ENCODE assay signal across 8 mouse cellular contexts in the genomic region with DNA sequence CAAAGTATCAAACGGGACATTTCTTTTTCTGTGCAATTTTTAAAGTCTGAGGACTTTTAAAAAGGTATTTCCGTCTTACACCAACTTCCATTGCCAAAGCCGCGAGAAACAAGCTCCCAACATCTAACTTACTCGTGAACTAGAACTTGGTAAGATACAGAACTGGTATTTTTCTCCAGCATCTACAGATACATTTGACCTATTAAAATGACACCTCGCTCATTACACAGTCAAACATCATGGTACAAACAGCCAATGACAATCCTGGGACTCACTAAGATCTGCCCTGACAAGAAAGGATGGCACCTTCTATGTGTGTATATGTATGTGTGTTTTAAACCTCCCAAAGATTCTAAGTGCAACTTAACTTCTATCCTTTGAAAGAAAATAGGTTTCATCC. TPM values are rescaled to one million over a fixed set of nuclear protein-coding genes. Genes with fewer than 3 reads are reported as not detected.
DNase-seq lines count a peak whose midpoint lies in the region; ATAC-seq lines count a peak whose summit lies in the region.

No protein-coding gene starts in this region.

- H3K4me2 ChIP-seq in forebrain, embryonic 16.5 days (ENCODE audit: low read length): peak overlapping the region; percentile 77
- H3K4me2 ChIP-seq in liver, embryonic 11.5 days: peak overlapping the region; percentile 95

- H3K27ac ChIP-seq in forebrain, embryonic 16.5 days (ENCODE audit: low read length): no peak overlapping the region
- H3K27ac ChIP-seq in liver, embryonic 11.5 days (ENCODE audit: low read depth, low read length): no peak overlapping the region

- H3K9ac ChIP-seq in forebrain, embryonic 16.5 days (replicated peaks; ENCODE audit: low read depth, low read length): peak overlapping the region; percentile 18; the same call in 1 of the 2 replicates
- peak overlapping the region; percentile 39 for H3K9ac ChIP-seq in liver, embryonic 11.5 days (ENCODE audit: low read depth, low read length)

- H3K36me3 ChIP-seq in forebrain, embryonic 16.5 days (ENCODE audit: control insufficient read depth, insufficient read depth): no peaks in the 10 kb centered on the region
- H3K36me3 ChIP-seq in liver, embryonic 11.5 days (ENCODE audit: control insufficient read depth, insufficient read depth, low read length): no peaks in the 10 kb centered on the region
- no peaks in the 10 kb centered on the region for H3K36me3 ChIP-seq in splenic B cell, adult 2 months (ENCODE audit: control insufficient read depth, insufficient read depth, low read length, poor library complexity, severe bottlenecking)

- DNase-seq in kidney, adult 9 months: peak; percentile 22
- DNase-seq in kidney, postnatal 14 days: no peak
- peak; percentile 69 for DNase-seq in adipocyte (ENCODE audit: low spot score)
- no peak for DNase-seq in liver, embryonic 11.5 days (ENCODE audit: low spot score)
- peak; percentile 72 for DNase-seq in splenic B cell, adult 2 months (ENCODE audit: low read depth, low spot score)
- no peak for DNase-seq in left cerebral cortex, postnatal 4 days
- DNase-seq in adrenal gland, postnatal 10 days: no peak

- intact Hi-C loops in left cerebral cortex, postnatal 4 days (cut with DNase I): loop anchor here (10.0 kb wide), 1 partner anchor 58 kb away; no protein-coding TSS in a partner anchor

- H3K4me1 ChIP-seq in forebrain, embryonic 16.5 days (replicated peaks; ENCODE audit: control insufficient read depth, insufficient read depth, low read length): peaks cover 27% of the 10 kb centered on the region
- H3K4me1 ChIP-seq in liver, embryonic 11.5 days (replicated peaks; ENCODE audit: control insufficient read depth, insufficient read depth, low read length): peaks cover 12% of the 10 kb centered on the region

- no peaks in the 10 kb centered on the region for H3K9me3 ChIP-seq in forebrain, embryonic 16.5 days (ENCODE audit: control insufficient read depth, low read length)
- H3K9me3 ChIP-seq in liver, embryonic 11.5 days (ENCODE audit: control insufficient read depth, low read length): no peaks in the 10 kb centered on the region

- under 1% methylated on average over 6 of the region's 6 CpGs for WGBS in forebrain, embryonic 16.5 days
- 3% methylated on average over 6 of the region's 6 CpGs for whole genome bisulfite sequencing in liver, embryonic 11.5 days

- ATAC-seq in forebrain, embryonic 16.5 days: no peak
- ATAC-seq in liver, embryonic 11.5 days (replicated peaks; ENCODE audit: low FRiP score): peak; percentile 37; the same call in 1 of the 2 replicates

- H3K27me3 ChIP-seq in forebrain, embryonic 16.5 days (replicated peaks; ENCODE audit: control insufficient read depth, insufficient read depth, low read length): no peaks in the 10 kb centered on the region
- no peaks in the 10 kb centered on the region for H3K27me3 ChIP-seq in liver, embryonic 11.5 days (replicated peaks; ENCODE audit: control insufficient read depth, insufficient read depth, low read length)
- no peaks in the 10 kb centered on the region for H3K27me3 ChIP-seq in splenic B cell, adult 2 months (ENCODE audit: control insufficient read depth, insufficient read depth, low read length, poor library complexity, severe bottlenecking)

- H3K4me3 ChIP-seq in forebrain, embryonic 16.5 days (replicated peaks; ENCODE audit: low read length): peak overlapping the region; percentile 98
- H3K4me3 ChIP-seq in liver, embryonic 11.5 days (ENCODE audit: low read depth, low read length): peak overlapping the region; percentile 97

RNA-seq across cellular contexts. Expression of a gene that starts 1.5 kb away (rescaled TPM):
- 18.1 and 21.1 TPM in 2 replicates for polyA plus RNA-seq in forebrain, embryonic 16.5 days (2015; fragmentation: Nextera tagmentation; extraction: Ambion mirVana)
- polyA plus RNA-seq in liver, embryonic 11.5 days (2014; fragmentation: Nextera tagmentation; extraction: Ambion mirVana): 15.3 and 16.8 TPM in 2 replicates
- total RNA-seq in left cerebral cortex, postnatal 4 days (2021): 10 to 100 TPM; 42.5 to 44.9 TPM
- 10 to 100 TPM; 38.2 to 46.9 TPM for total RNA-seq in adrenal gland, postnatal 10 days (2021)

Comparison
In these comparisons a context has a peak if more than half of its experiments do, and no peak if none do; other contexts are left out.
1. DNase-seq: peak in kidney, adult 9 months (single experiment), adipocyte (single experiment) and splenic B cell, adult 2 months (single experiment); none in kidney, postnatal 14 days (single experiment), liver, embryonic 11.5 days (single experiment), left cerebral cortex, postnatal 4 days (single experiment) and adrenal gland, postnatal 10 days (single experiment).